Mouse (Mus musculus): ENCODE data around the gene Prcp. TPM values are rescaled to one million over a fixed set of nuclear protein-coding genes. Genes with fewer than 3 reads are reported as not detected.

The Prcp gene
- polyA plus RNA-seq, 1 experiment from 2014 or later: 32.2 TPM

DNA sequence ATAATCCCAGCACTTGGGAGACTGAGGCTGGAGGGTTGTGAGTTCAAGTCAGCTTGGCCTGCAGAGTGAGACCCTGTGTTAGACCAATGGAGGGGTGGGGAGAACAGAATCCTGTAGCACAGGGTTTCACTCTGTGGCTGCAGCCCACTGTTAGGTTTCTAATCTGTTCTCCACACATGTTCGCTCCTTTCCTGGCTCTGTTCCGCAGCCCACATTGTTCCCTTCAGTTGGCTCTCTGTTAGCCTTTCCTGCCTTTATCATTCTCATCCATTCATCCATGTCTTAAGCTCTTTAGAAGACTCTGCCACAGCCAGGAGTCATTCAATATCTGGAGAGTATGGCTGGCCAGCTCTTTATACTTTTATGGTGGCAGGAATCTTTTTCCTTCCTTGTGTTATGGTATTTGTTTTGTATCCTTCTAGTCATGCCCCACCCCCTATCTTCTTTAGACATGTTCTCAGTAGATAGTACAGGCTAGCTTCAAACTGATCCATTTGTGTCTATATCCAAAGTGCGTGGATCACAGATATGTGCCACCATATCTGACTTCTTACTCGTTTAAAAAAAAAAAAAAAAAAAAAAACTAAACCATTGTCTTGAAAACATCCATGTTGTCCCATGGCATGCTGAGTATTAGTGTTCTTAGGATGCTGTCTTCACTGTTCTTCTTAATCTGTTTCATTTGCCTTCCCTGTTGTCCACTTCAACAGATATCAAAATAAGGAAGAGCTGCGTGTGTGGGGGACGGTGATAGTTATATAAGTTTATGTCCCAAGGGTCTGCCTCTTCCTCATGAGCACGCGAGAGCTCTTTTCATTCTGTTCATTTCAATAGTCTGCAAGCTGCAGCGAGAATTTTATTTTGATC, 9.8 kb downstream of the Prcp start:
- H3K4me2 ChIP-seq (ENCODE audit: low read depth, low read length): no peak overlapping the region
- DNase-seq (ENCODE audit: low spot score): no peak
- no peak overlapping the region for H3K9ac ChIP-seq (ENCODE audit: low read depth, low read length)
- H3K27me3 ChIP-seq (replicated peaks; ENCODE audit: control insufficient read depth, insufficient read depth, low read length): no peaks in the 10 kb centered on the region
- 0 out of 2 replicates have a peak, but pooled peaks cover 4% of the 10 kb centered on the region for H3K36me3 ChIP-seq (ENCODE audit: control insufficient read depth, insufficient read depth, low read length)
- no peaks in the 10 kb centered on the region for H3K4me1 ChIP-seq (ENCODE audit: control insufficient read depth, insufficient read depth, low read length)
- H3K27ac ChIP-seq (replicated peaks; ENCODE audit: low read depth, low read length): no peak overlapping the region
- H3K4me3 ChIP-seq (ENCODE audit: low read depth, low read length): no peak overlapping the region
- no peak for ATAC-seq (ENCODE audit: low read depth)
- 88% methylated on average over 9 of the region's 9 CpGs for WGBS
- no peaks in the 10 kb centered on the region for H3K9me3 ChIP-seq (ENCODE audit: control insufficient read depth, low read length)

- Histone ChIP-seq H3K36me3 (ENCODE audit: control insufficient read depth, insufficient read depth, low read length) (0 out of 2 replicates have a peak, but pooled peaks cover 4% of the 10 kb centered on the region), H3K27ac (replicated peaks; ENCODE audit: low read depth, low read length) (no peak overlapping the region), H3K4me3 (ENCODE audit: low read depth, low read length) (no peak overlapping the region), H3K9me3 (ENCODE audit: control insufficient read depth, low read length) (no peaks in the 10 kb centered on the region), H3K4me1 (ENCODE audit: control insufficient read depth, insufficient read depth, low read length) (no peaks in the 10 kb centered on the region), H3K4me2 (ENCODE audit: low read depth, low read length) (no peak overlapping the region), H3K27me3 (replicated peaks; ENCODE audit: control insufficient read depth, insufficient read depth, low read length) (no peaks in the 10 kb centered on the region), H3K9ac (ENCODE audit: low read depth, low read length) (no peak overlapping the region)
- no peak for DNase-seq (ENCODE audit: low spot score)
- 81% methylated on average over 6 of the region's 6 CpGs for WGBS
- ATAC-seq (ENCODE audit: low read depth): no peak
Measured at GRCm38 (mm10) chr7:92884998-92885660, 10.9 kb downstream of the Prcp start.

DNA sequence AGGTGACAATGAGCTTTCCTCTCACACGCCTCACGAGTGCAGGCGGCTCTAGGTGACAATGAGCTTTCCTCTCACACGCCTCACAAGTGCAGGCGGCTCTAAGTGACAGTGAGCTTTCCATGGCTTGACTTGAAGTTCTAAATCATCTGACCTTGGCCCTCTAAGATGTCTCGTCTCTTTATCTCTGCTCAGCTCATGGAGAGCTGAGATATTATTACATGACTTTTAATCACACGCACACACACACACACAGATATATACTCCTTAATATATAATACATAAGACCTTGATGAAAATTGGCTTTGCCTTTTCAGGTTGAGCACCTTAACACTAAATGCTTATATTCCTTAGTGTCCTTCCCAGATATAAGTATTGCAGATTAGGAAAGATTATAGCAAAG, 12.5 kb downstream of the Prcp start:
- WGBS: 85% methylated on average over 7 of the region's 7 CpGs

GRCm38 (mm10) chr7:92887230-92887629, 13.0 kb downstream of the Prcp start:
- Histone ChIP-seq H3K27ac (replicated peaks; ENCODE audit: low read depth, low read length) (no peak overlapping the region), H3K4me1 (ENCODE audit: control insufficient read depth, insufficient read depth, low read length) (no peaks in the 10 kb centered on the region), H3K4me3 (ENCODE audit: low read depth, low read length) (no peak overlapping the region), H3K9me3 (ENCODE audit: control insufficient read depth, low read length) (peaks cover 3% of the 10 kb centered on the region), H3K27me3 (replicated peaks; ENCODE audit: control insufficient read depth, insufficient read depth, low read length) (no peaks in the 10 kb centered on the region), H3K36me3 (ENCODE audit: control insufficient read depth, insufficient read depth, low read length) (0 out of 2 replicates have a peak, but pooled peaks cover 4% of the 10 kb centered on the region), H3K4me2 (ENCODE audit: low read depth, low read length) (no peak overlapping the region), H3K9ac (ENCODE audit: low read depth, low read length) (no peak overlapping the region)
- 93% methylated on average over 5 of the region's 5 CpGs for WGBS
- ATAC-seq (ENCODE audit: low read depth): no peak
- no peak for DNase-seq (ENCODE audit: low spot score)

More for the DNA sequence above, 12.5 kb downstream of the Prcp start:
- no peak for DNase-seq (ENCODE audit: low spot score)
- no peak overlapping the region for H3K4me2 ChIP-seq (ENCODE audit: low read depth, low read length)
- no peak overlapping the region for H3K9ac ChIP-seq (ENCODE audit: low read depth, low read length)
- no peaks in the 10 kb centered on the region for H3K27me3 ChIP-seq (replicated peaks; ENCODE audit: control insufficient read depth, insufficient read depth, low read length)
- H3K9me3 ChIP-seq (ENCODE audit: control insufficient read depth, low read length): no peaks in the 10 kb centered on the region
- no peak overlapping the region for H3K4me3 ChIP-seq (ENCODE audit: low read depth, low read length)
- H3K36me3 ChIP-seq (ENCODE audit: control insufficient read depth, insufficient read depth, low read length): 0 out of 2 replicates have a peak, but pooled peaks cover 4% of the 10 kb centered on the region
- no peaks in the 10 kb centered on the region for H3K4me1 ChIP-seq (ENCODE audit: control insufficient read depth, insufficient read depth, low read length)
- no peak for ATAC-seq (ENCODE audit: low read depth)
- H3K27ac ChIP-seq (replicated peaks; ENCODE audit: low read depth, low read length): no peak overlapping the region

- no peak for ATAC-seq (ENCODE audit: low read depth)
- WGBS: 9% methylated on average over 1 of the region's 1 CpGs
Measured at GRCm38 (mm10) chr7:92890211-92890610, 15.9 kb downstream of the Prcp start.

GRCm38 (mm10) chr7:92890618-92891230, 16.5 kb downstream of the Prcp start:
- WGBS: 18% methylated on average over 4 of the region's 4 CpGs
- H3K4me1 ChIP-seq (ENCODE audit: control insufficient read depth, insufficient read depth, low read length): no peaks in the 10 kb centered on the region
- DNase-seq (ENCODE audit: low spot score) (no peak), ATAC-seq (ENCODE audit: low read depth) (no peak)
- no peak overlapping the region for H3K27ac ChIP-seq (replicated peaks; ENCODE audit: low read depth, low read length)
- peaks cover 8% of the 10 kb centered on the region for H3K9me3 ChIP-seq (ENCODE audit: control insufficient read depth, low read length)
- no peaks in the 10 kb centered on the region for H3K27me3 ChIP-seq (replicated peaks; ENCODE audit: control insufficient read depth, insufficient read depth, low read length)
- no peak overlapping the region for H3K4me2 ChIP-seq (ENCODE audit: low read depth, low read length)
- 0 out of 2 replicates have a peak, but pooled peaks cover 4% of the 10 kb centered on the region for H3K36me3 ChIP-seq (ENCODE audit: control insufficient read depth, insufficient read depth, low read length)
- no peak overlapping the region for H3K4me3 ChIP-seq (ENCODE audit: low read depth, low read length)
- no peak overlapping the region for H3K9ac ChIP-seq (ENCODE audit: low read depth, low read length)

More at GRCm38 (mm10) chr7:92890211-92890610, 15.9 kb downstream of the Prcp start:
- Histone ChIP-seq H3K27ac (replicated peaks; ENCODE audit: low read depth, low read length) (no peak overlapping the region), H3K36me3 (ENCODE audit: control insufficient read depth, insufficient read depth, low read length) (0 out of 2 replicates have a peak, but pooled peaks cover 4% of the 10 kb centered on the region), H3K9me3 (ENCODE audit: control insufficient read depth, low read length) (peaks cover 8% of the 10 kb centered on the region), H3K4me2 (ENCODE audit: low read depth, low read length) (no peak overlapping the region), H3K9ac (ENCODE audit: low read depth, low read length) (no peak overlapping the region), H3K27me3 (replicated peaks; ENCODE audit: control insufficient read depth, insufficient read depth, low read length) (no peaks in the 10 kb centered on the region), H3K4me3 (ENCODE audit: low read depth, low read length) (no peak overlapping the region), H3K4me1 (ENCODE audit: control insufficient read depth, insufficient read depth, low read length) (no peaks in the 10 kb centered on the region)
- no peak for DNase-seq (ENCODE audit: low spot score)

GRCm38 (mm10) chr7:92893478-92893877, 19.2 kb downstream of the Prcp start:
- no peaks in the 10 kb centered on the region for H3K4me1 ChIP-seq (ENCODE audit: control insufficient read depth, insufficient read depth, low read length)
- no peak for DNase-seq (ENCODE audit: low spot score)
- H3K27ac ChIP-seq (replicated peaks; ENCODE audit: low read depth, low read length): no peak overlapping the region
- WGBS: 46% methylated on average over 3 of the region's 3 CpGs
- H3K9ac ChIP-seq (ENCODE audit: low read depth, low read length): no peak overlapping the region
- no peak overlapping the region for H3K4me3 ChIP-seq (ENCODE audit: low read depth, low read length)
- no peaks in the 10 kb centered on the region for H3K36me3 ChIP-seq (ENCODE audit: control insufficient read depth, insufficient read depth, low read length)
- ATAC-seq (ENCODE audit: low read depth): no peak
- H3K4me2 ChIP-seq (ENCODE audit: low read depth, low read length): no peak overlapping the region
- peaks cover 8% of the 10 kb centered on the region for H3K9me3 ChIP-seq (ENCODE audit: control insufficient read depth, low read length)
- no peaks in the 10 kb centered on the region for H3K27me3 ChIP-seq (replicated peaks; ENCODE audit: control insufficient read depth, insufficient read depth, low read length)

GRCm38 (mm10) chr7:92896036-92896435, 21.8 kb downstream of the Prcp start:
- no peaks in the 10 kb centered on the region for H3K4me1 ChIP-seq (ENCODE audit: control insufficient read depth, insufficient read depth, low read length)
- H3K27ac ChIP-seq (replicated peaks; ENCODE audit: low read depth, low read length): no peak overlapping the region
- no peak overlapping the region for H3K4me2 ChIP-seq (ENCODE audit: low read depth, low read length)
- no peaks in the 10 kb centered on the region for H3K36me3 ChIP-seq (ENCODE audit: control insufficient read depth, insufficient read depth, low read length)
- H3K9me3 ChIP-seq (ENCODE audit: control insufficient read depth, low read length): peaks cover 8% of the 10 kb centered on the region
- no peak for ATAC-seq (ENCODE audit: low read depth)
- H3K9ac ChIP-seq (ENCODE audit: low read depth, low read length): no peak overlapping the region
- DNase-seq (ENCODE audit: low spot score): no peak
- H3K4me3 ChIP-seq (ENCODE audit: low read depth, low read length): no peak overlapping the region
- H3K27me3 ChIP-seq (replicated peaks; ENCODE audit: control insufficient read depth, insufficient read depth, low read length): no peaks in the 10 kb centered on the region
- 75% methylated on average over 5 of the region's 5 CpGs for WGBS

Measured in embryonic facial prominence, embryonic 14.5 days (tissue).